Mouse (Mus musculus) urinary bladder, postnatal 10 days (tissue): ENCODE data around the gene Elavl2.
A peak's percentile ranks its signal among the peaks of the same experiment; 100 is the strongest.

ENCODE experiments used
- DNase-seq: peaks from one replicate; pipeline ENCODE4 v3.0.0; 2022; ENCODE audit warnings: low spot score

Elavl2 gene

DNA sequence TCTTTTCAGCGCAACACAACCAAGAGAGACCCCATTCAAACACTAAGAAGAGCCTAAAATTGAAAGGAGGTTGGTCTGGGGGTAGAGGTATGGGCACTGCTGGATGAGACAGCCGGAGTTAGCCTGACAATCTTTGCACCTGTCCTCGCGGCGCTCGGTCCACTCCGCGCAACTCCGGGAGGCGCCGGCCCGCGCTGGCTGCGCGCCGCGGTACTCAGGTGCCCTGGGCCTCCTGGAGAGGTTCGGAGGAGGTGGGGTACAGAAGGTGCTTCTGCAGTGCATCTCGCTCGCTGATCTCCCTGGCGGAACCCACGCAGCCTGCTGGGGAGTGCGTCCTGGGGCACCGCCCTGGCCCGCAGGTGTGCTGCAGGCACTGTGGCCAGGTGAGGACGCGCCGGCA lies at the start of gene Elavl2:
Gene Elavl2, minus strand, starts transcription at position 363 of the 400 bp plus-strand sequence.
- DNase-seq: no peak

DNA sequence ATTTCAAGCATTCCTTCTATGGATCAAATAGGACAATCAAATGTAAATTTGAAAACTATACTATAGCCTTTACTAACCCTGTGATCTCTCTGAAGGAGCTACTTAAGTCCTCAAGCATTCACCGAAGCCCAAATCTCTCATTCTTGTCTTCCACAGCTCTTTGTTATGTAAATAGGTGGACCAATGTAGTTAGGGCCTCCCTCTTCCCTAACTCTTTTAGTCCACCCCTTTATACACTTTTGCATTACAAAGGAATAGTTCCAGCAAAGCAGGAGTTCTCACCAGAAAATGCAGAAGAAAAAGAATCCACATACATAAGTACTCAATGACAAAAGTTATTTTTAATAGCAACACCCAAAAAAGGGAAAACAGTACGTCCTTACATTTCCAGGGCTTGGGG lies 47.3 kb upstream of the Elavl2 start:
- DNase-seq: no peak

DNA sequence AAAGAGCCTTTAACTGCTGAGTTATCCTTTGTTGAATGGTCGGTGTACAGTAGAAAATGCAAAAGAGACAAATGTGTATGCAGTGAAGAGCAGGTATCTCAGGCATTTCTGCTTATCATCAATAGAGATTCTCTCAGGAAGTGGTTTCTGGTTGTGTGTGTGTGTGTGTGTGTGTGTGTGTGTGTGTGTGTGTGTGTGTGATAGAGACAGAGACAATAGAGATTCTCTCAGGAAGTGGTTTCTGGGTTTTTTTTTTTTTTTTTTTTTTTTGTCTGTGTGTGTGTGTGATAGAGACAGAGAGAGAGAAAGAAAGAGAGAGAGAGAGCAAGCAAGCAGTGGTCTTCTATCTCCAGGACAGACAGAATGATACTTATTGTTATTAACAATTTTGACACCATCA lies 15.0 kb upstream of the Elavl2 start:
- no peak for DNase-seq

DNA sequence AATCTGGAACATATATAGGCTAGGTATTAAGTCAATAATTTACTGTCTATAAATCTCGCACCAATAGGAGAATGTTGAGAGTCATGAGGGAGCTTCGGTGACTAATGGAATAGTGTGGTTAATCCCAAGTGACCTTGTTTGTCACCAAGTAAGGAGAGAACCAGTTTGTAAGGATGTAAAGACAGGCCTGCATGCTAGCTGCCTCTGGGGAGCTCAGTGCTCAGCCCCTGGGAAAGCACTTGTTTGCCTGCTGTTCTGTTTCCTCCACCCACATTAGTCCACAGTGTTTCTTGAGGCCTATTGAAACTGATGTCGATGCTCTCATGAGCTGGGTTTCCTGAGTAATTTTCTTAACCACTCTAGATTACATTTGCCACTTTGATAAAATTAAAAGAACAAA lies 4.5 kb upstream of the Elavl2 start:
- DNase-seq: no peak

DNA sequence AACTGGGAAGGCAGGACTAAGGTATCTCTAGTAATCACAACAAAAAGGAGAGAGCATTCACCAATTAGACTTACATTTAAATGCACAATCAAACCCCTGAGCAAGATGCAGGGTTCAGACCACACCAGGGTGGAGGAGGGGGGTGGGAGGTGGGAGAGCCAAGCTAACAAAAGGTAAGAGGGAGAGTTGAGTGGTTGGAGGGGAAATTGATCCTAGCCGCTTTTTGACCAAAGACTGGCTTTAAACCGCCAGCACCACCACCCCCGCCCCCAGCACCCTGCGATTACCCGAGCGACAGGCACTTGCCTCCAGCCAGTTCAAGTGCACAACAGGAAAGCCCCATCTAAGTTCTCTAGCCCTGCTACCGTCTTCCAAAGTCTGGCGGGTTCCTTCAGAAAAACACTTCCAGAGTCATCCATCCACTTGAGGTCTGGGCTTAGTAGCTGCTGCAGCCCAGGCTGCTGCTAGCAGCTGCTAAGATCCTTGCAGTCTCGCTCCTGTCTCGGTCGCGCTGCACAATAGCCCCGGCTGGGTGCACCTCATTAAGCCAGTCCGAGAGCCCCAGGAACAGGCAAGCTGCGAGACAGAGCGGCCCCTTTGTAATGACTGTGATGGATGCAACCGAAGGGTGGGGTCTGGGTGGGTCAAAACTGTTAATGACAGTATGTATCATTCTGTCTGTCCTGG lies 932 bp downstream of the Elavl2 start:
- DNase-seq: no peak

DNA sequence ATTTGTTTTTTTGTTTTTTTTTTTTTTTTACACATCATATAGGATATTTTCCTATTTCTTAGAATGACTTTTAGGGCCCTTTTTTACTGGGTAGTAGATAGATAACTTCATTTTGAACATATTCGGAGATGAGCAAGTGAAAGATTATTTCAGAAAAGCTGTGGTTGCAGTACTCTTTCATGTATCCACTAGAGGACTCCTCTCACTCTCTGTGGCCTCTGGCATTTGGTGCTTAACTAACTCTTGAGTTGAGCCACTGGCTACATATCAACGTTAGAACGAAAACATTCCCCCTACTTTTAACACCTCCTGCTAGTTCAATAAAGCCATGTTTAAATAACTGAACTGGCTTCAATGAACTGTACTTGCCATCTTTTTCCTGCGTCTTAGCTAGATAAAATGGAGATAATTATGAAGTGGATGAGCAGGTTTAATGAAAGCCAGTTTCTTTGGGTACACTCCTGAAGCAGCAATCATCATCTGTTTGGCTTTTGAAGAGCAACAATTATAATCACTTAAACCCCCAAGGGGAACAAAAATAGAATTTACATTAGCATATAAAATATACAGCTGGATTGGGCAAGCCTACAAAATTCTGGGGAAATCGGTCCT lies 8.5 kb downstream of the Elavl2 start:
- DNase-seq: no peak

DNA sequence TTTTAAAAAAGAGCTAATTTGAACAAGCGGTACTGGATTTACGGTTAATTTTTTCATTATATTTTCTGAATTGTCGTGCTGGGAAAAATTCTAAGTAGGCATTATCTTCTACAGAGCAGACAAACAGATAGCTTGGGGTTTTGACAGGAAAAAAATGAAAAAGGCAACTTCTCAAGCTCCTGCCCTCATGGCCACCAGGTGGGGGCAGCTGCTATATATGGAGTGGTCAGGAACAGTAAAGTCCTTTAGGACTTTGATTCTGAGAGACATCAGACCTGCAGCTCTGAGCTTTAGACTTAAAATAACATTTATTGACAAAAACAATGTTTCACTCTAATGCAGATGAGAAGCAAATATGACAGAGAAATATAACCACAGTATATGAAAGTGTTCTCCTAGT lies 12.9 kb downstream of the Elavl2 start:
- DNase-seq: no peak

DNA sequence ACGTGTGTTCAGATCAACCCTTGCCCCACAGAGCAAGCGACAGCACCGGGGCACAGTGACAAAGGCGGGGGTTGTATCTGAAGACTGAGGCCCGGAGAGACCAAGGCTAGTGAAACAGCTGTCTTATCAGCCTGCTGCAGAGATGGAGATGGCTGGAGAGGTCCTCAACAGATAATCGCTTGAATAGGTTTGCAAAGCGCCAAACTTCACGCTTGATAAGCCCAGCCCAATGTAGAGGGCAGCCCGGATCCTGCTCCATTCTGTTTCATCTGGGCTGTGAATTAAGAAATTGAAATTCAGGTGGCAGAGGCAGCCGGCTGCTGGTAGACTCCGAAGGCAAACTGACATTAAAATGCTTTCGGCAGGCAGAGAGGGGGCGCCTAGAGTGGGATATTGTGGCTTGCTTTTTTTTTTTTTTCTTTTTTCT lies 19.4 kb downstream of the Elavl2 start:
- DNase-seq: no peak

DNA sequence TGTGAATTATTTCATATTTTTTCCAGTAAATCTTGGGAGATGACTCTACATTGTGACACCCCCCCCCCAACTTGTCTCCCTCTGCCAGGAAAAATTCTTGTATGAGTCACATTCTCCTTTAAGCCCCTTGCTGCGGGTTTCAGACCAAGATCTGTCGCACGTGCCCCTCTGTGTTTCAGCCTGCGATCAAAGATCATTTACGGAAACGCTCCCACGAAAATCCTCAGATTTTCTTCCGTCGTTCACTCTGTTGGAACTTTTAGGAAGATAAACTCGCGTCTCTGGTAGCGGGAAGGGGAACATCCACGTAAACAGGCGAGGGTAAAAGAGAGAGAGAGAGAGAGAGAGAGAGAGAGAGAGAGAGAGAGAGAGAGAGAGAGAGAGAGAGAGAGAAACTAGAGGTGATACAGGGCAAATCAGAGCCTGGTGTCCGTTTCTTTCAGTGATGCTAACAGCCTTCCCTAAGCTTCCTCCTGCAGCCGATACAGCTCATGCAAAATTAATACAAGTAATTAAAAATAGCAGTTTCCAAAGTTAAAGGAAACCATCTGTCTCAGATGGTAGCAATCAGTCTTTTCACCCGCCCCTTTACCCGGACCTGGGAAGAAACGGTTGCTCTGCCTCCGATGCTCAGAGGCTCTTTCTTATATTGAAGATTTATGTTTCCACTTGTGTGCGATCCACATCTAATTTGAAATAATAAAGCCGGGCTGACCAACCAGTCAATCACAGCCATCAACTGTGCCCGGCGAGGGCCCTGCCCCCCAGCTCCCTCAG lies 20.1 kb downstream of the Elavl2 start:
- DNase-seq: no peak

DNA sequence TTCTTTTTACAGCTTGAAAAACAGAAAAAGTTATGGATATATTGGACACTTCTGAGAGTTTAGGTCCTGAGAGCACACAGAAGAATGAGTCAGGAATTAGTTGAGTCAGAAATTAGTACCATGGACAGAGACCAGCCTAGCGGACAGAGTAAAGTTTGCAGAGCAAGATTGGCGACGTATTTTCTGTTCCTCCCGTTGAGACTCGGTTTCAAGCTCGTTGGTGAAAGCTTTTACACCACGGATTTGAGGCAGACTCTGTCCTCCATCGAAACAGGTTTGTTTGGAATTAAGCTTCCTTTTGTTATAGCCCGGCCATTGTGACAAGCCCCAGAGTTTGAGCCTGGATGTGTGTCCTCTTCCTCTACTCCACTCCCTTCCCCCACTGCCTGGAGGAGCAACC lies 21.0 kb downstream of the Elavl2 start:
- no peak for DNase-seq

DNA sequence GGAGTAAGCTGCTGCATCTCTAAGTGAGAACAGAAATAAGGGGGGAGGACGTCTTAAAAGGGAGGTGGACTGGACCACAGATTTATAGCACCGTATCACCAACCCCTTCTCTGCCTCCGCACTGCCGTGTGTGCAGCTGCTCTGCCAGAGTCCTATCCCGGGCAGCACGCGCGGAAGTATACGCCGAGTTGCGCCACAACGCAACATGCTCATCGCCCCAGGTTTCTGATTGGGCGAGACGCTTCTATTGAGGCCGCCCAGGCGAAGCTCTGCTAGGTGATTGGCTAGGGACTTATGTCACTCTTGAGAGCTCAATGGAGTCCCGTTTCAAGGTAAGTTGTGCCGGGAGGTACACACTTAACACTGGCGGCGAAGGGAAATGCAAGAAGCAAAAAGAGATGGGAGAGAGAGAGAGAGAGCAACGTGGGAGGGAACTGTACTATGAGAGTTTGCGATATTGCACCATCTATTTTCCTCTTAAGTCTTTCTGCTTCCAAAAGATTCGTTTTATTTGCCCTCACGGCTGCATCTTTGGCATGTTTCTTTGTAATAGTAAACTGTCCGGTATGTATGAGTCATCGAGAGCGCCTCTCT lies 24.2 kb downstream of the Elavl2 start:
- peak; percentile 45 for DNase-seq

DNA sequence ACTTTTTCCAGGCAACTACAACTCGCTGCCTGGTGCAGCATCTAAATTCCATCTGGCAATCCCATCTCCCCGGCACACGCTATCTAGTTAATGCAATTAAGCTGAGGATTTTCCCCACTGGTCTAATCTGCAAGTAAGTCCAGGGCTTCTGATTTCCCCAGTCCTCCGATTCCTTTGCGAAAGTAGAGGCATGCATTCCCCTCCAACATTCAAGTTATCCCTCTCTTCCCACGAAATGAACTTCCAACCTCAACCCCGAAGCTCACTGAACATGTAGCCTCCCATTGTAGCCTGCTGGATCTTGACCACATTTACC lies 25.3 kb downstream of the Elavl2 start:
- no peak for DNase-seq

DNA sequence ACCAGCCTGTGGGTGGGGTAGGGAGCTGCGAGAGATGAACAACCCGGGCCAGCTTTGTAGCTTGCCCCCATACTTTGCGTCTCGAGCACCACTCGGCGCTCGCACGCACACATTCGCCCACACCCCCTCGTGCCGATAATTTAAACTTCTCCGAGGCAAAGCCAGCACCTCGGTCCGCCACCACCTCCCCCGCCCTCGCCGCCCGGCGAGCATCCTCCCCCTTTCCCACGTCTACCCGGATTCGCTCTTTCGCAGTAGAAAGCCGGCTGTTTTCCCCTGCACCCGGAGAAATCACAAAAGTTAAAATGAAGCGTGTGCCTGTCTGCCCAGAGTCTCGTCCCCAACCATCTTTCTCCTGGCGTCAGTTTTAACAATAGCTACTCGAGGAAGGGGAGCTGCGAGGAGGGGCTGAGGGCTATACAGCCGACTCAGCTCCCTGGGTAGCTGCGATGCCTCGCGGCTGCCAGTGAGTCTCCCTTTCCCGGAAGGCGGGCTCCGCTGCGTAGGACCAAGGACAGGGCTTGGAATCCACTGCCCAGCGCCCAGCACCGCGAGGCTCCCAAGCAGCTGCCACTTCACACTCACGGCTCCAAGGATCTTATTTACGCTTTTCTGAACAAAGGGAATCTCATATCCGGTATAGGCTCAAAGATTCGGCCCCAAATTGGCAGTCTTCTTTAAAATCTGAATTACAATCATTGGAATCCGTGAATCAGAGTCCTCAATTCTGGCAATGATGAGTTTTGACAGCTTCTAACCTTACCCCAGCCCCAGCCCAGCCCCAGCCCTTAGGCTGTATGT lies 25.8 kb downstream of the Elavl2 start:
- no peak for DNase-seq

DNA sequence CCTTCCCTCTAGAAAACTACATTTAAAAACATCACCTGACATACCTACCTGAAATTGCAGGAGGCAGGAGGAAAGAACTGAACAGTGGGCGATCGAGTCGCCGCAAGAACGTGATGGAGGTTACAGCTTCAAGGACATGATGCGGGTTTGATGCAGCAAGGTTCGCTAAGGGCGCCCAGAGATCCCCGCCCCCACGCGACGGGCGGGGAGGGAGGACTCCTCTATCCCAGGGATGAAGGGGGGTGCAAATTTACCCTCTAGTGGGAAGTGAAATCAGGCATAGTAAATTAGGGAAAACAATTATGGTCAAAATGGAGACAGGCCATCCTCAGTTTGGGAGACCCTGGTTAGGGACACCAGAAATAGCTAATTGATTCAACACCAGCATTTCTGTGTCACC lies 27.7 kb downstream of the Elavl2 start:
- no peak for DNase-seq

DNA sequence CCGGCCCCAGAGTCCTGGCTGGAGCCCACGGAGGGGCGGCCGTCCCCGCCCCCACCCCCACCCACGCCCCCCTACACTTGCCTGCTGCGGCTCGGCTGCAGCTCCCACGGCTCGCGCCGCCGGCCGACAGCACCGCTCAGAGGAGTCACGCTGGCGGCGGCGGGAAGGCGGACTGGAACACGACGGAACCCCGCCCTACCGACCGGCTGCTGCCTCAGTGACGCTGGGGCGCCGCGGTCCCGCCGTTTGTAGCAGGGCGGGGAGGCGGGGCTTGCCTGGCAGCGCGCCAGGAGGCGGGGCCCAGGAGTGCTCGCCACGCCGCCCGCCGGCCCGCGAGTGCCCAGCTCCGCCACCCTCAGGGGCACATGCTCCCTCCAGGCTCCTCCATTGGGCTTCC lies 28.8 kb downstream of the Elavl2 start:
- DNase-seq: no peak

DNA sequence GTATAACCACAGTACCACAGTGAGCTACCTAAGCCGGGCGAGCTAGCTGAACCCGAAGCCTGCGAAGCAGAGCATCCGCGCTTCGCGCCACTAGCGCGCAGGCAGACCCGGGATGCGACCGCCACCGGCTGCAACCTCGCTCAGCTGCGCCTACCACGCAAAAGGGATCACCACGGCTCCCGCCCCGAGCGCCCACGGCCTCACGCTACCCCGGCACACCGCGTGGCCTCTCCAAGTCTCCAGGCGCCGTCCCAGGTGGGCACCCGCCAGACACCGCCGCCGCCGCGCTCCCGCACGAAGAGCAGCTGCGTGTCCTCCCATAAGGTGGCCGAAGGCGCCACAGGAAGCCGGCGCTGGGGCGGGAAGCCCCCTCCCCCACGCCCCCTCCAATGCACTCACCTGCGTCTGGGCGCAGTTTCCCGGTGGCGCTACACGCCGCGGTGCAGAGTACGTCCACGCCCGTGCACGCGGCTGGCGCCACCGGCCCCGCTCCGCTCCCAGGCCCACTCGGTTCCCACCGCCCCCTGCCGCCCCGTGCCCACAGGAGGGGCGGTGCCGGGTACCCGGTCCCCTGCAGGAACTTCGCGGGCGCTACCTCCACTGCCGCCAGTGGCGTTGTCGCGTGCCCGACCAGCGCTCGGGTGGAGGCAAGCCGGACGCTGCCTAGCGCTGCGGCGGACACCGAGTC lies 29.3 kb downstream of the Elavl2 start:
- DNase-seq: no peak

DNA sequence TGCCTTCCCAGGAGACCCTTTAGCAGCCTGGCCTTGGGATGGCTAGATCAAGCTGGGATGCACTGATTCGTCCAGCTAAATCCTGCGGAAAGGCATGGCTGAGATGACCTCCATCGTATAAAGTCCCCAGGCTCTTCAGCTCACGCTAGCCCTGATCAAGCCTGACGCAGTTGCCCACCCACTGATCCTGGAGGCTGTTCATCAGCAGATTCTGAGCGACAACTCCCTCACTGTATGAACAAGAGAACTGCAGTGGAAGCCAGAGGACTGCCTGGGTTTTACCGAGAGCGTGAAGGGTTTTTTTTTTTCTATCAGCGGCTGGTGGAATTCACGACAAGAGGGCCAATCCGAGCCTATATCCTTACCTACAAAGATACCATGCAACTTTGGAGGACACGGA lies 35.3 kb downstream of the Elavl2 start:
- no peak for DNase-seq

DNA sequence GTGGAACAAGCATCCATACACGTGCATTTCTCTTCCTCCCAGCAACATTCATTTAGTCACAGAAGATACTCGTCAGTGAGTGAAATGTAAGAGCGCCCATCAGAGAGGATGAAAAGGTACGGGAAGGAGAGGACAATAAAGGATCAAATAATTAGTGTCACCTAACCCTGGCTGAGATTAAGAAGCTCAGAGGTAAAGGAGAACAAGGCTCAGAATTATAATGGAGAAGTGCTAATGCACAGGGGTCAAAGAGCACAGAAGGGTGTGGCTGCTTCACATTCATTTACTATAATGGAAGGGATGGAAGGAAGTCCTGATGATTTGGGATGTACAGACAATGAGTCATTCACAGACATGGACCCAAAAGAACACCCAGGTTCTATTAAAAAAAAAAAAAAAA lies 36.6 kb downstream of the Elavl2 start:
- no peak for DNase-seq

DNA sequence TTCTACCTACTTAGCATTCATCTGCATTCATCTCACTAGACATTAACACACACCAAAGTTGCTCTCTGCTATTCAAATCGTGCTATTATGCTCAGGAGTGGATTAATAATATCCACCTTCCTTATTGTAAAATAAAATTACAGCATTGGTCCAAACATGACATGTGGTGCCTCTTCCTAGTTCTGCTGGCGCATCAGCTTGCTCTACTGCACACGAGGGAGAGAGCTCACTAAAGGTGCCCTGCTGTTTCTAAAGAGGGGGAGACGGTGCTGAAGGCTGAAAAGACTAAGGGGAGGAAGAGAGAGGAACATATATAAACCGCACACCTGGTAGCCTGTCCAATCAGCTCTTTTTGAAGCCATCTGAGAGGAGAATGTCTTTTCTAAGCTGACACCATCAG lies 38.1 kb downstream of the Elavl2 start:
- no peak for DNase-seq

DNA sequence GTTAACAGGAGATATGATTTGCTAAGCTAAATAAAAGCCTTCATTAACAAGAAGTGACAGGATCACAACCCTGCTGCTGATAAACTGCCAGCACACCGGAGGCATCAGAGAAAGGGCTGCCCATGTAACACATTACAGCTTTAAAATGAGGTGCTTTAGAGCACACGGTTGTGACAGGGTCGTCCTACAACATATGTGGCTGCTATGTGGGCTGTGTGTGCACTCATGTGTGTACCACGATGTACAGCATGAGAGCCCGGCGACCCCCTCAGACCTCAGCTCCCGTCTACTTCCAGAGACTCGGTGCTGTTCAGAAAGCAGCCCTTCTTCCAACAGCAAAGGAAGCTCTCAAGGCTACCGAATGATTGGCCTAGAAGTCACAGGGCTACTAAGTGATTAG lies 47.4 kb downstream of the Elavl2 start:
- DNase-seq: no peak

DNA sequence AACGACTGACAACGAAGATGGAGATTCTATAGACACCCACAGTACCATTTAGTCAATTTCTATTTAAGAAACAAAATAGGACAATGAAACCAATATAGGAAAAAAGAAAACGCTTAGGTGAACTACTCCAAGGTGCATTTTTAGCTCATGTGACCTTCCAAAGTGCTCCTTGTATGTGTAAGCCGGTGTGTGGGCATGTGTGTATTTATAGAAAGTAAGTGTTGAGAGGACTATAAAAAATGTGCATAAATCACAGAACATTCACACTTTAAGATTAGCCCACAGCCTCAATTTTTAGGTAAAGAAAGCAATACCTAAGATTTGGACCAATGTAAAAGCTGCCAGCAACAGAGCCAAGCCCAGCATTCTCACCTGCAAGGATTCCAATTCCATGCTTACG lies 51.0 kb downstream of the Elavl2 start:
- no peak for DNase-seq

DNA sequence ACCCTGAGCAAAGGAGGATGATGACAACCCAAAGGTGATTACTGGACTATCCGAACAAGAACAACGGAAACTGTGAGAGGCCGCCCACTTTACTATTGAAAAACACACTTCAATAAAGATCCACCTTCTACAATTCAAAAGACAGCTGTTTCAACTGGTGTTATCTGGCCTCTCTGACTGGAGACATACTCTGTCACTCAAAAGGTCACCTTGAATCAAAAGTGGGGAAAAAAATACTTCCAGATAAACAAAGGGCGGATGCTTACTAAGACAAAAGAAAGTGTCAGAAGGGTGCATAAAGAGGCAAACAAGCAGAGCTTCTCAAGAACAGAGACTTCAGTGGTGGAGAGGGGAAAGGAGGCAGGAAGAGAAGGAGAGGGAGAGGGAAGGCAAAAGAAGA lies 66.4 kb downstream of the Elavl2 start:
- DNase-seq: no peak
